Mouse (Mus musculus): ENCODE data around the gene Fbln1.

DNA sequence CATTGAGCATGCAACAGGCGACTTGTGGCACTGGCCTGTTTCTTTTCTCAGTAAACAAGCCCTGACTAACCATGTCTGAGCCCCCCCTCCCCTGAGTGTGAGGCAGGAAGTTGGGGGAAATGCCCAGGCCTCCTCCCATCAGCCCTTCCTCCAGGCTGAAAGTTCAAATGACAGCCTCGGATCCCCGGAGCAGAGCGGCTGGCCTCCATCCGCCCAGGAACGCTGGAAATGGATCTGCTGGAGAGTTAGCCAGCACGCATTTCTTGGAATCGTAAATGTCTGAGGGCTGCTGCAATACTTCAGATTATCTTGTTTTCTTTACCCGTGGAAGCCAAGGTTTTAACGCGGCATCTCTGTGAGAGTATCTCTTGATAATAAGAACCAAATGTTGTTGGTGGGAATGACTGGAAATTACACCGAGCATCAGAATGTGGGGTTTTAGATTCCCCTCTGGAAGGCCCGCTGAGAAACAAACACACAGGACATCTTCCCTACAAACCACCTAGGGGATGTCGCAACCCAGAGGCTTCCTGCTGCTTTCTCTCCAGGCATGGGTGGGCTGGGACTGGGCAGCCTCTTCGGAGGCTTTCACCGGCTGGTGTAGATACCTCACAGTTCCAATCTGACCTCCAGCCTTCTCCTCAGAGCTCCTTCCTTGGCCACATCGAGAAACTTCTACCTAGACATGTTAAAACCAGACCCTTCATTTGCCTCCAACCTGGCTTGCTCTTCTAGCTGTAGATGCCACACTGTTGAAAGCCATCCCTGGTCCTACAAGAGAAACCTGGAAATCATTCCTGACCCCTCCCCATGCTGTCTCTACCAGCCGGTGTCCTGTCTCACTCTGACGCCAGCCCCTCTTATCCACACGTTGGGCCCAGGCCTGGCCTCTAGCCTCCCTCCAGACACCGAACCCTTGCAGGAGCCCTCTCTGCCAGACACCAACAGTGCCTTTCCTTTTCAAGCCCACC is 42.8 kb upstream of the Fbln1 start:
- TF ChIP-seq USF1 (IDR thresholded peaks at IDR 0.05; ENCODE audit: low read depth): no peak
- TF ChIP-seq POLR2A (IDR thresholded peaks at IDR 0.05; ENCODE audit: insufficient read length, low read depth): no peak

Measured in myocyte (in vitro differentiated cells).